Mouse (Mus musculus) bone marrow, adult 2 months (tissue): ENCODE data around the gene Cacnb2.

Experiments used
- CTCF ChIP-seq: fragments of 200-500 bp; IDR thresholded peaks from 2 replicates; pipeline ENCODE4 v1.5.1; 2011; ENCODE audit warnings: low read length, control low read depth; ENCODE audit not compliant: control insufficient read depth, insufficient read depth
- POLR2A ChIP-seq: fragments of 200-500 bp; IDR thresholded peaks from 2 replicates; pipeline ENCODE4 v1.6.1; 2011; ENCODE audit warnings: low read depth, mild to moderate bottlenecking, control low read depth, low read length, borderline replicate concordance; ENCODE audit not compliant: control insufficient read depth

- TF ChIP-seq CTCF (no peak), POLR2A (no peak)
Observed at GRCm38 (mm10) chr2:14904865-14905264, 302.0 kb downstream of the Cacnb2 start.
